Mouse (Mus musculus): Measurements from ENCODE around the gene Map2k4. TPM values are rescaled to one million over a fixed set of nuclear protein-coding genes. Genes with fewer than 3 reads are reported as not detected.

Gene Map2k4
- polyA plus RNA-seq, 1 experiment from 2014 or later: 78.9 TPM

DNA sequence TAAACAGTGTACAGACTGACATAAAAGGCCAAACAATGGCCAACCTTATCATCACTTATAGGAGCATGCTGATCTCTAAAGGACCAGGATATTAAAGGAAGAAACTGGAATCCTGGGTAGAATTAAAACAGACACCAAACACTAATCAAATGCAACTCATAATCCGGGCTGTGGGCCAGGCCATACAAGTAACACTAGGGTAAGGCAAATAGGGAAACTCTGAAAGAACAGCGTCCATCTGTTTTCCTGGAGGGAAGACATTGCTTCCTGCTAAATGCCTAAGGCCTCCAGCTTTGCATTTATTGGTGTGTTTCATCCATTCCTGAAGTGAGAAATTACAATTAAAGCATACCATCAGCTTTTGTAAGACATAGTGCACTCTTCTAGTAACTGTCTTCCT lies 81.9 kb downstream of the Map2k4 start:
- no peak for ATAC-seq (ENCODE audit: insufficient number of reproducible peaks, insufficient read depth, low FRiP score, low read depth)

DNA sequence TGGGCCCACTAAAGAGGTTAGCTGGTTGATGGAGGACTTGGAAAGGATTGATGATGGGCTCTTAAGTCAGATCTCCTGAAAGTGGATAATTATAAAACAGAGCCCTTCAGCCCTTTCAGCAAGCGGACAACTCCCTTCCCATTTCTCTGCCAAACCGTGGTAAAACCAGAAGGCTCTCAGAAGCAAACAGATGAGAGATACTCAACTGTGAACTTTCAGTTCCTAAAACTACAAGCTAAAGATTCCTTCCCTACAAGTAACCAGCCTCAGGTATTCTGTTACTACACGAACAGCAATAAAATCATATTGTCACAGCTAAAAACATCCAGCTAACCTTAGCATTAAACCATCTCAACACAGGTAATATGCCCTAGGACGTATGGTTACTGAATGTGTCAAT lies 83.2 kb downstream of the Map2k4 start:
- Histone ChIP-seq H3K4me2 (ENCODE audit: low read length) (no peak overlapping the region), H3K27ac (replicated peaks in 1 of 2; ENCODE audit: control insufficient read depth in 1 of 2, insufficient read depth in 1 of 2, low read depth in 2 of 2, low read length in 2 of 2) (no peak overlapping the region), H3K4me3 (ENCODE audit: control insufficient read depth in 1 of 2, insufficient read depth in 1 of 2, low read depth in 1 of 2, low read length in 2 of 2) (no peak overlapping the region), H3K27me3 (ENCODE audit: control insufficient read depth, insufficient read depth, low read length) (no peaks in the 10 kb centered on the region), H3K4me1 (ENCODE audit: control insufficient read depth in 2 of 2, insufficient read depth in 2 of 2, low read length in 2 of 2) (no peaks in the 10 kb centered on the region), H3K9me3 (ENCODE audit: control insufficient read depth, low read length) (no peaks in the 10 kb centered on the region), H3K36me3 (ENCODE audit: control insufficient read depth, insufficient read depth, low read length) (peaks cover 62% of the 10 kb centered on the region), H3K9ac (ENCODE audit: low read length) (no peak overlapping the region)
- WGBS: 83% methylated on average over 4 of the region's 4 CpGs
- no peak for ATAC-seq (ENCODE audit: insufficient number of reproducible peaks, insufficient read depth, low FRiP score, low read depth)

More for the DNA sequence above, 81.9 kb downstream of the Map2k4 start:
- WGBS: 88% methylated on average over 2 of the region's 2 CpGs
- Histone ChIP-seq H3K4me2 (ENCODE audit: low read length) (no peak overlapping the region), H3K4me3 (ENCODE audit: control insufficient read depth in 1 of 2, insufficient read depth in 1 of 2, low read depth in 1 of 2, low read length in 2 of 2) (no peak overlapping the region), H3K4me1 (ENCODE audit: control insufficient read depth in 2 of 2, insufficient read depth in 2 of 2, low read length in 2 of 2) (no peaks in the 10 kb centered on the region), H3K9ac (ENCODE audit: low read length) (no peak overlapping the region), H3K9me3 (ENCODE audit: control insufficient read depth, low read length) (no peaks in the 10 kb centered on the region), H3K36me3 (ENCODE audit: control insufficient read depth, insufficient read depth, low read length) (peaks cover 53% of the 10 kb centered on the region), H3K27ac (replicated peaks in 1 of 2; ENCODE audit: control insufficient read depth in 1 of 2, insufficient read depth in 1 of 2, low read depth in 2 of 2, low read length in 2 of 2) (no peak overlapping the region), H3K27me3 (ENCODE audit: control insufficient read depth, insufficient read depth, low read length) (no peaks in the 10 kb centered on the region)

DNA sequence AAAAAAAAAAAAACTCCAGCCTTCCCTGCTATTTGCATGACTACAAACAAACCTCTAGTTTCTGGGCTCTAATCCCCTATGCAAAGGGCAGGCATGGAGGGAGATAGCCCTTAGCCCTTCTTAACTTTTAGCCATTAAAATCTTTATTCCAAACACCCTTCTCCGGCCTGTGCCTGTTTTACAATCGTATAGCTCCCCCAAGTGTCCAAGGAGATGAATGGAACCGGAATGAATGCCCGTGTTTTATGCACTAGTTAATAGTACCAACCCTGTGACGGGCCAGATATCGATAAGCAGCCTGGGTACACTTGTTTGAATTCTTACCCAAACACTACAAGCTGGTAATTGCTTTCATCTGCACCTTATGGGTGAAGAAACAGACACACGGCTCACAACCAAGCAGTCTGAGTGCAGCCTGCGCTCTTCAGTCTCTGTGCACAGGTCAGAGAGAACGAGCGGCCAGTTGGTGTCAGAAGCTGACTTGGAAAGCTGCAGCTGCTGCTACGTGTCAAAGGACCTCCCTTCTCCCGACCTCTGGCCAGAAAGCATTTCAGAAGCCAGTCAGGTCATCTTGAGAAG lies 109.2 kb downstream of the Map2k4 start:
- H3K36me3 ChIP-seq (ENCODE audit: control insufficient read depth, insufficient read depth, low read length): 0 out of 2 replicates have a peak, but pooled peaks cover under 1% of the 10 kb centered on the region
- 0 out of 2 replicates have a peak, but pooled peaks have one; percentile 27 for ATAC-seq (ENCODE audit: insufficient number of reproducible peaks, insufficient read depth, low FRiP score, low read depth)
- 23% methylated on average over 12 of the region's 12 CpGs for WGBS
- H3K9ac ChIP-seq (ENCODE audit: low read length): no peak overlapping the region
- no peak overlapping the region for H3K27ac ChIP-seq (replicated peaks in 1 of 2; ENCODE audit: control insufficient read depth in 1 of 2, insufficient read depth in 1 of 2, low read depth in 2 of 2, low read length in 2 of 2)
- peaks cover 0 to 2% of the 10 kb centered on the region in 2 experiments; a peak in 2 of 4 replicates for H3K4me1 ChIP-seq (ENCODE audit: control insufficient read depth in 2 of 2, insufficient read depth in 2 of 2, low read length in 2 of 2)
- no peaks in the 10 kb centered on the region for H3K9me3 ChIP-seq (ENCODE audit: control insufficient read depth, low read length)
- H3K4me2 ChIP-seq (ENCODE audit: low read length): peak overlapping the region; percentile 40
- H3K4me3 ChIP-seq (ENCODE audit: control insufficient read depth in 1 of 2, insufficient read depth in 1 of 2, low read depth in 1 of 2, low read length in 2 of 2): no peak overlapping the region
- no peaks in the 10 kb centered on the region for H3K27me3 ChIP-seq (ENCODE audit: control insufficient read depth, insufficient read depth, low read length)

DNA sequence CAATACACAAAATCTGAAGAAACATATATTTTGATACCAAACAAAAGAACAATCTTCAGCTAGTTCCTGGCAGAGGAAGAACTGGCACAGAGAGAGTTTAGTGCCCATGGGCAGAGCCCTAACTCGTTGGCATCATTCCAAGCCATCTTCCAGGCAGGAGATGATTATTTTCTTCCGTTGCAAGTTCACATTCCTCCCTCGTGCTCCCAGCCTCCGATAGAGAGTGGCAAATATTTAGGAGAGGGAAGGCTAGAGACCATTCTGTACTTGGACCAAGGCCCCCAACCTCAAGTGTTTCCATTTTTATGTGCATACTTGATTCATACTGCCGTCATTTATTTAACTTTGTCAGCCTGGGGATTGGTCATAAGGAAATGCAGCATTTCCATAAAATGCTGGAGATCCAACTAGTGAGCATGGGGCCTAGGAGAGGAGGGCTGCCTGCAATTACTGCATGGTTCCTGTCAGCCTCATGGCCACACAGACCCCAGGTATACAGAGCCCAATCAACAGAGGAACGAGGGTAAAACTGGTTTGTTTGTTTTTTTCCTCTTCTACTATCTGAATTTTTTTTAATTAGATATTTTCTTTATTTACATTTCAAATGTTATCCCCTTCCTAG lies 120.6 kb downstream of the Map2k4 start:
- no peak overlapping the region for H3K9ac ChIP-seq (ENCODE audit: low read length)
- WGBS: 20% methylated on average over 6 of the region's 6 CpGs
- 0 out of 2 replicates have a peak, but pooled peaks cover 5% of the 10 kb centered on the region for H3K9me3 ChIP-seq (ENCODE audit: control insufficient read depth, low read length)
- H3K27ac ChIP-seq (replicated peaks in 1 of 2; ENCODE audit: control insufficient read depth in 1 of 2, insufficient read depth in 1 of 2, low read depth in 2 of 2, low read length in 2 of 2): peak overlapping the region; percentile 71 to 72
- H3K4me3 ChIP-seq (ENCODE audit: control insufficient read depth in 1 of 2, insufficient read depth in 1 of 2, low read depth in 1 of 2, low read length in 2 of 2): no peak overlapping the region
- peaks cover 19 to 43% of the 10 kb centered on the region in 2 experiments for H3K4me1 ChIP-seq (ENCODE audit: control insufficient read depth in 2 of 2, insufficient read depth in 2 of 2, low read length in 2 of 2)
- H3K27me3 ChIP-seq (ENCODE audit: control insufficient read depth, insufficient read depth, low read length): no peaks in the 10 kb centered on the region
- ATAC-seq (ENCODE audit: insufficient number of reproducible peaks, insufficient read depth, low FRiP score, low read depth): peak; percentile 71; the same call in 1 of the 2 replicates
- no peaks in the 10 kb centered on the region for H3K36me3 ChIP-seq (ENCODE audit: control insufficient read depth, insufficient read depth, low read length)
- H3K4me2 ChIP-seq (ENCODE audit: low read length): no peak overlapping the region

DNA sequence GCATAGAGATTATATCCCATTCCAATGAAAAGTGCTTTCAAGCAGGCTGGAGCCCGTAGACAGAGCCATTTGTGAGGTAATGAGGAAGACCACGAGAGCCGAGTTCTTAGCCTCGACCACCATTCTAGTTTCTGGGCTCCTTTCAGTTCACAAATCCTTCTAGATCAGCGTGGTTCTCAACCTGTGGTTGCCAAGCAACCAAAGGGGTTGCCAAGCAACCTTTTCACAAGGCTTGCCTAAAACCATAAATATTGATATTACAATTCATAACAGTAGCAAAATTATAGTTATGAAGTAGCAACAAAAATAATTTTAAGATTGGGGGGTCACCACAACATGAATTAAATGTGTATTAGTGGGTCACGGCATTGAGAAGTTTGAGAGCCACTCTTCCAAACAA lies 123.2 kb downstream of the Map2k4 start:
- H3K27ac ChIP-seq (replicated peaks in 1 of 2; ENCODE audit: control insufficient read depth in 1 of 2, insufficient read depth in 1 of 2, low read depth in 2 of 2, low read length in 2 of 2): peak overlapping the region; percentile 3 to 26; a peak in 3 of 4 replicates
- H3K4me3 ChIP-seq (ENCODE audit: control insufficient read depth in 1 of 2, insufficient read depth in 1 of 2, low read depth in 1 of 2, low read length in 2 of 2): no peak overlapping the region
- no peak overlapping the region for H3K9ac ChIP-seq (ENCODE audit: low read length)
- no peak for ATAC-seq (ENCODE audit: insufficient number of reproducible peaks, insufficient read depth, low FRiP score, low read depth)
- no peaks in the 10 kb centered on the region for H3K27me3 ChIP-seq (ENCODE audit: control insufficient read depth, insufficient read depth, low read length)
- H3K9me3 ChIP-seq (ENCODE audit: control insufficient read depth, low read length): 0 out of 2 replicates have a peak, but pooled peaks cover 5% of the 10 kb centered on the region
- no peaks in the 10 kb centered on the region for H3K36me3 ChIP-seq (ENCODE audit: control insufficient read depth, insufficient read depth, low read length)
- 62% methylated on average over 6 of the region's 6 CpGs for WGBS
- H3K4me1 ChIP-seq (ENCODE audit: control insufficient read depth in 2 of 2, insufficient read depth in 2 of 2, low read length in 2 of 2): peaks cover 9 to 25% of the 10 kb centered on the region in 2 experiments
- H3K4me2 ChIP-seq (ENCODE audit: low read length): peak overlapping the region; percentile 8; the same call in 1 of the 2 replicates

- 69% methylated on average over 8 of the region's 8 CpGs for WGBS
- 0 out of 2 replicates have a peak, but pooled peaks cover 5% of the 10 kb centered on the region for H3K9me3 ChIP-seq (ENCODE audit: control insufficient read depth, low read length)
- no peaks in the 10 kb centered on the region for H3K36me3 ChIP-seq (ENCODE audit: control insufficient read depth, insufficient read depth, low read length)
- H3K27me3 ChIP-seq (ENCODE audit: control insufficient read depth, insufficient read depth, low read length): no peaks in the 10 kb centered on the region
- H3K9ac ChIP-seq (ENCODE audit: low read length): no peak overlapping the region
- H3K27ac ChIP-seq (replicated peaks in 1 of 2; ENCODE audit: control insufficient read depth in 1 of 2, insufficient read depth in 1 of 2, low read depth in 2 of 2, low read length in 2 of 2): no peak overlapping the region
- H3K4me2 ChIP-seq (ENCODE audit: low read length): no peak overlapping the region
- H3K4me1 ChIP-seq (ENCODE audit: control insufficient read depth in 2 of 2, insufficient read depth in 2 of 2, low read length in 2 of 2): peaks cover 3 to 11% of the 10 kb centered on the region in 2 experiments; a peak in 2 of 4 replicates
- no peak overlapping the region for H3K4me3 ChIP-seq (ENCODE audit: control insufficient read depth in 1 of 2, insufficient read depth in 1 of 2, low read depth in 1 of 2, low read length in 2 of 2)
- ATAC-seq (ENCODE audit: insufficient number of reproducible peaks, insufficient read depth, low FRiP score, low read depth): no peak
Observed at GRCm38 (mm10) chr11:65661790-65662522, 126.1 kb downstream of the Map2k4 start.

- ATAC-seq (ENCODE audit: insufficient number of reproducible peaks, insufficient read depth, low FRiP score, low read depth): no peak
- no peaks in the 10 kb centered on the region for H3K36me3 ChIP-seq (ENCODE audit: control insufficient read depth, insufficient read depth, low read length)
- no peaks in the 10 kb centered on the region for H3K27me3 ChIP-seq (ENCODE audit: control insufficient read depth, insufficient read depth, low read length)
- H3K27ac ChIP-seq (replicated peaks in 1 of 2; ENCODE audit: control insufficient read depth in 1 of 2, insufficient read depth in 1 of 2, low read depth in 2 of 2, low read length in 2 of 2): peak overlapping the region in 1 of 2 experiments; percentile 33; a peak in 1 of 4 replicates
- no peak overlapping the region for H3K9ac ChIP-seq (ENCODE audit: low read length)
- H3K4me1 ChIP-seq (ENCODE audit: control insufficient read depth in 2 of 2, insufficient read depth in 2 of 2, low read length in 2 of 2): peaks cover 23 to 42% of the 10 kb centered on the region in 2 experiments
- no peak overlapping the region for H3K4me2 ChIP-seq (ENCODE audit: low read length)
- WGBS: 66% methylated on average over 8 of the region's 8 CpGs
- no peaks in the 10 kb centered on the region for H3K9me3 ChIP-seq (ENCODE audit: control insufficient read depth, low read length)
- no peak overlapping the region for H3K4me3 ChIP-seq (ENCODE audit: control insufficient read depth in 1 of 2, insufficient read depth in 1 of 2, low read depth in 1 of 2, low read length in 2 of 2)
Observed at GRCm38 (mm10) chr11:65653932-65654331, 134.2 kb downstream of the Map2k4 start.

All from heart, embryonic 14.5 days (tissue).